Mouse (Mus musculus) embryo, embryonic 10.5 days (tissue): Measurements from ENCODE around the gene Arhgap15.

ENCODE experiments used
- DNase-seq: peaks from one replicate; pipeline ENCODE4 v3.0.0-alpha.2; 2015; ENCODE audit warnings: low spot score

The Arhgap15 gene

GRCm38 (mm10) chr2:44190749-44191148, 442.1 kb downstream of the Arhgap15 start:
- no peak for DNase-seq

- DNase-seq = no peak
Observed at GRCm38 (mm10) chr2:44192058-44192457, 443.4 kb downstream of the Arhgap15 start.

- no peak for DNase-seq
Observed at GRCm38 (mm10) chr2:44215506-44215905, 466.9 kb downstream of the Arhgap15 start.

GRCm38 (mm10) chr2:44217811-44218210, 469.2 kb downstream of the Arhgap15 start:
- no peak for DNase-seq

GRCm38 (mm10) chr2:44218317-44218716, 469.7 kb downstream of the Arhgap15 start:
- peak; percentile 36 for DNase-seq

GRCm38 (mm10) chr2:44221686-44222085, 473.1 kb downstream of the Arhgap15 start:
- no peak for DNase-seq

GRCm38 (mm10) chr2:44222176-44222753, 473.6 kb downstream of the Arhgap15 start:
- peak; percentile 47 for DNase-seq

GRCm38 (mm10) chr2:44234856-44235255, 486.2 kb downstream of the Arhgap15 start:
- no peak for DNase-seq

- DNase-seq = no peak
Observed at GRCm38 (mm10) chr2:44241657-44242454, 493.2 kb downstream of the Arhgap15 start.

GRCm38 (mm10) chr2:44242628-44243255, 494.1 kb downstream of the Arhgap15 start:
- DNase-seq = no peak

- no peak for DNase-seq
Observed at GRCm38 (mm10) chr2:44255343-44255742, 506.7 kb downstream of the Arhgap15 start.

GRCm38 (mm10) chr2:44257946-44258345, 509.3 kb downstream of the Arhgap15 start:
- DNase-seq = no peak

- DNase-seq = peak; percentile 28
Observed at GRCm38 (mm10) chr2:44271455-44272346, 523.1 kb downstream of the Arhgap15 start.

GRCm38 (mm10) chr2:44272606-44273005, 524.0 kb downstream of the Arhgap15 start:
- no peak for DNase-seq

- DNase-seq = no peak
Observed at GRCm38 (mm10) chr2:44274425-44274824, 525.8 kb downstream of the Arhgap15 start.

GRCm38 (mm10) chr2:44286181-44286719, 537.6 kb downstream of the Arhgap15 start:
- DNase-seq = no peak

- DNase-seq = no peak
Observed at GRCm38 (mm10) chr2:44299156-44299555, 550.5 kb downstream of the Arhgap15 start.

- DNase-seq = no peak
Observed at GRCm38 (mm10) chr2:44299909-44300308, 551.3 kb downstream of the Arhgap15 start.

- no peak for DNase-seq
Observed at GRCm38 (mm10) chr2:44300466-44300865, 551.8 kb downstream of the Arhgap15 start.

GRCm38 (mm10) chr2:44304261-44304970, 555.8 kb downstream of the Arhgap15 start:
- DNase-seq = peak; percentile 50
